Mouse (Mus musculus) intestine, embryonic 16.5 days (tissue): ENCODE data around the gene Coil. TPM values are rescaled to one million over a fixed set of nuclear protein-coding genes. Genes with fewer than 3 reads are reported as not detected.

Source experiments
- ATAC-seq: fragments of 200-750 bp; cut with Nextera tagmentation; 2 replicates; pipeline ENCODE4 v1.8.0; 2017; ENCODE audit warnings: moderate TSS enrichment, moderate library complexity
- H3K27ac ChIP-seq: fragments of 300-500 bp; sonication (generic); 2 replicates; pipeline ENCODE4 v1.5.1; 2014; ENCODE audit warnings: mild to moderate bottlenecking, low read length
- H3K27me3 ChIP-seq: fragments of 300-500 bp; sonication (generic); replicated peaks from 2 replicates; pipeline ENCODE4 v1.6.1; 2014; ENCODE audit warnings: low read length, control low read depth, mixed read lengths; ENCODE audit not compliant: control insufficient read depth, insufficient read depth
- H3K36me3 ChIP-seq: fragments of 300-500 bp; sonication (generic); 2 replicates; pipeline ENCODE4 v1.6.1; 2014; ENCODE audit warnings: low read length, control low read depth; ENCODE audit not compliant: control insufficient read depth, insufficient read depth
- H3K4me1 ChIP-seq: fragments of 300-500 bp; sonication (generic); 2 replicates; pipeline ENCODE4 v1.6.1; 2014; ENCODE audit warnings: low read length, control low read depth, mixed read lengths; ENCODE audit not compliant: control insufficient read depth, insufficient read depth
- H3K4me2 ChIP-seq: fragments of 300-500 bp; sonication (generic); 2 replicates; pipeline ENCODE4 v1.6.1; 2014; ENCODE audit warnings: low read depth, low read length, control low read depth
- H3K4me3 ChIP-seq: fragments of 300-500 bp; sonication (generic); 2 replicates; pipeline ENCODE4 v1.5.1; 2014; ENCODE audit warnings: mild to moderate bottlenecking, low read length
- H3K9ac ChIP-seq: fragments of 300-500 bp; sonication (generic); 2 replicates; pipeline ENCODE4 v1.6.1; 2014; ENCODE audit warnings: low read depth, low read length
- H3K9me3 ChIP-seq: fragments of 300-500 bp; sonication (generic); 2 replicates; pipeline ENCODE4 v1.6.1; 2016; ENCODE audit warnings: low read length, control low read depth; ENCODE audit not compliant: control insufficient read depth
- WGBS: fragments of 180-500 bp; shearing (Covaris S2); extraction: QIAGEN DNeasy Blood & Tissue Kit; methylation state at CpG from one replicate; pipeline ENCODE4 v1.1.7; 2014; 5-methylcytosine and 5-hydroxymethylcytosine counted together
- polyA plus RNA-seq: library from polyadenylated mRNA; unstranded; fragments of >200 nt; fragmentation: Nextera tagmentation; extraction: Ambion mirVana; gene quantifications from 2 replicates; pipeline ENCODE4 v1.2.1, GENCODE M21; 2015

Coil gene
- polyA plus RNA-seq, 1 experiment from 2014 or later: 10.1 TPM

GRCm38 (mm10) chr11:88999723-89000526 is 29.9 kb downstream of the Coil start:
- Histone ChIP-seq H3K27me3 (no peaks in the 10 kb centered on the region), H3K4me3 (peak overlapping the region; percentile 80), H3K9ac (peak overlapping the region; percentile 91), H3K4me2 (peak overlapping the region; percentile 80), H3K9me3 (no peaks in the 10 kb centered on the region), H3K27ac (peak overlapping the region; percentile 78), H3K4me1 (peaks cover 31% of the 10 kb centered on the region), H3K36me3 (no peaks in the 10 kb centered on the region)
- 18% methylated on average over 33 of the region's 33 CpGs for WGBS
- ATAC-seq: peak; percentile 36; the same call in 1 of the 2 replicates

GRCm38 (mm10) chr11:89000527-89000819 is 30.4 kb downstream of the Coil start:
- H3K27ac ChIP-seq: peak overlapping the region; percentile 78
- H3K4me2 ChIP-seq: peak overlapping the region; percentile 80
- no peak for ATAC-seq
- H3K36me3 ChIP-seq: 0 out of 2 replicates have a peak, but pooled peaks cover 2% of the 10 kb centered on the region
- H3K9me3 ChIP-seq: no peaks in the 10 kb centered on the region
- H3K9ac ChIP-seq: peak overlapping the region; percentile 91
- peak overlapping the region; percentile 80 for H3K4me3 ChIP-seq
- H3K27me3 ChIP-seq: no peaks in the 10 kb centered on the region
- peaks cover 31% of the 10 kb centered on the region for H3K4me1 ChIP-seq

- no peak overlapping the region for H3K9ac ChIP-seq
- no peak overlapping the region for H3K27ac ChIP-seq
- H3K9me3 ChIP-seq: no peaks in the 10 kb centered on the region
- H3K4me3 ChIP-seq: peak overlapping the region; percentile 20; the same call in 1 of the 2 replicates
- no peak for ATAC-seq
- H3K4me2 ChIP-seq: peak overlapping the region; percentile 80
- H3K36me3 ChIP-seq: 0 out of 2 replicates have a peak, but pooled peaks cover 5% of the 10 kb centered on the region
- H3K27me3 ChIP-seq: no peaks in the 10 kb centered on the region
- peaks cover 26% of the 10 kb centered on the region for H3K4me1 ChIP-seq
- 95% methylated on average over 7 of the region's 7 CpGs for WGBS
These were observed 31.5 kb downstream of the Coil start for GRCm38 (mm10) chr11:89001569-89001968.

DNA sequence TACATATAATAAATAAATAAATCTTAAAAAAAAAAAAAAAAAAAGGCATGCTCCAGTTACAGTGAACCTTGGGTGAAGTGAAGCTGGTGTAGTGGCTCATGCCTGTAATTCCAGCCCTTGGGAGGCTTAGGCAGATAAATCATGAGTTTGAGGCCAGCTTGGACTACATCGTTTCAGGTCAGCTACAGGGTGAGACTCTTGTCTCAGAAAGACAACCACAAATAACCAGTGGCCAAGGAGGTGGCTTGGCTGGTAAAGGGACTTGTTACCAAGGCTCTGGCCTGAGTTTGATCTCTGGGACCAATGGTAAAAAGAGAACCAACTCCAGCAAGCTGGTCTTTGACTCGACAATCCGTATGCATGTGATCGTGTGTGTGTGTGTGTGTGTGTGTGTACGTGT is 32.0 kb downstream of the Coil start:
- Histone ChIP-seq H3K4me2 (peak overlapping the region; percentile 49), H3K27ac (no peak overlapping the region), H3K4me1 (peaks cover 26% of the 10 kb centered on the region), H3K9ac (no peak overlapping the region), H3K4me3 (no peak overlapping the region), H3K36me3 (0 out of 2 replicates have a peak, but pooled peaks cover 6% of the 10 kb centered on the region), H3K9me3 (no peaks in the 10 kb centered on the region), H3K27me3 (no peaks in the 10 kb centered on the region)
- WGBS: 74% methylated on average over 5 of the region's 5 CpGs
- ATAC-seq: no peak

- H3K9ac ChIP-seq: peak overlapping the region; percentile 6; the same call in 1 of the 2 replicates
- H3K4me2 ChIP-seq: peak overlapping the region; percentile 49
- H3K4me1 ChIP-seq: peaks cover 26% of the 10 kb centered on the region
- WGBS: 62% methylated on average over 5 of the region's 5 CpGs
- H3K36me3 ChIP-seq: 0 out of 2 replicates have a peak, but pooled peaks cover 6% of the 10 kb centered on the region
- no peaks in the 10 kb centered on the region for H3K9me3 ChIP-seq
- peak overlapping the region; percentile 57; the same call in 1 of the 2 replicates for H3K27ac ChIP-seq
- no peak for ATAC-seq
- H3K27me3 ChIP-seq: no peaks in the 10 kb centered on the region
- peak overlapping the region; percentile 28 for H3K4me3 ChIP-seq
These were observed 32.6 kb downstream of the Coil start for GRCm38 (mm10) chr11:89002621-89003020.

GRCm38 (mm10) chr11:89003078-89003477 is 33.0 kb downstream of the Coil start:
- no peaks in the 10 kb centered on the region for H3K9me3 ChIP-seq
- 0 out of 2 replicates have a peak, but pooled peaks have one; percentile 6 for ATAC-seq
- H3K27me3 ChIP-seq: no peaks in the 10 kb centered on the region
- peaks cover 26% of the 10 kb centered on the region for H3K4me1 ChIP-seq
- H3K4me3 ChIP-seq: peak overlapping the region; percentile 28
- H3K4me2 ChIP-seq: peak overlapping the region; percentile 49
- 0 out of 2 replicates have a peak, but pooled peaks cover 6% of the 10 kb centered on the region for H3K36me3 ChIP-seq
- peak overlapping the region; percentile 6; the same call in 1 of the 2 replicates for H3K9ac ChIP-seq
- 44% methylated on average over 6 of the region's 6 CpGs for WGBS
- peak overlapping the region; percentile 57; the same call in 1 of the 2 replicates for H3K27ac ChIP-seq

GRCm38 (mm10) chr11:89003726-89004125 is 33.7 kb downstream of the Coil start:
- H3K27me3 ChIP-seq: no peaks in the 10 kb centered on the region
- H3K4me1 ChIP-seq: peaks cover 25% of the 10 kb centered on the region
- no peak for ATAC-seq
- no peak overlapping the region for H3K27ac ChIP-seq
- 0 out of 2 replicates have a peak overlapping the region, but pooled peaks have one; percentile 5 for H3K4me2 ChIP-seq
- WGBS: 77% methylated on average over 4 of the region's 4 CpGs
- no peak overlapping the region for H3K9ac ChIP-seq
- no peaks in the 10 kb centered on the region for H3K9me3 ChIP-seq
- H3K36me3 ChIP-seq: 0 out of 2 replicates have a peak, but pooled peaks cover 6% of the 10 kb centered on the region
- H3K4me3 ChIP-seq: no peak overlapping the region

GRCm38 (mm10) chr11:89005473-89005872 is 35.4 kb downstream of the Coil start:
- no peaks in the 10 kb centered on the region for H3K27me3 ChIP-seq

DNA sequence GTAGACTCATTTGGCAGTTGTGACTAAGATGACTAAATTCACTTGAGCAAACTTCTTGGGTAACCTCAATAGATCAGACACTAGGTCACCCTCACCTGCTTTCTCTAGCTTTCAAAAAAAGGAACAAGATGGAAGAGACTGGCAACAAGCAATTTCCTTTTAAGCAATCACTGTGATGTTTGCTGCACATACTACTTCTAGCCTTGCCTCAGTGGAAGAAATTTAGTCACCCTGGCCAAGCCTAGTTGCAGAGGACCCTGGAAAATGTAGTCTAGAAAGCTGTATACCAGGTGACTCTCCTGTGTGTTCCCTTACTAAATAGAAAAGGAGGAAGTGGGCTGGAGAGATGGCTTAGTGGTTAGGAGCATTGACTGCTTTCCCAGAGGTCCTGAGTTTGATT is 36.4 kb downstream of the Coil start:
- Histone ChIP-seq H3K9ac (no peak overlapping the region), H3K4me1 (peaks cover 19% of the 10 kb centered on the region), H3K27ac (no peak overlapping the region), H3K4me2 (no peak overlapping the region), H3K36me3 (peaks cover 9% of the 10 kb centered on the region), H3K4me3 (no peak overlapping the region), H3K9me3 (no peaks in the 10 kb centered on the region), H3K27me3 (no peaks in the 10 kb centered on the region)
- no peak for ATAC-seq

More at GRCm38 (mm10) chr11:89005473-89005872, 35.4 kb downstream of the Coil start:
- H3K9ac ChIP-seq: no peak overlapping the region
- WGBS: 69% methylated on average over 5 of the region's 5 CpGs
- H3K4me1 ChIP-seq: peaks cover 23% of the 10 kb centered on the region
- H3K36me3 ChIP-seq: 0 out of 2 replicates have a peak, but pooled peaks cover 6% of the 10 kb centered on the region
- no peak for ATAC-seq
- no peak overlapping the region for H3K4me3 ChIP-seq
- H3K9me3 ChIP-seq: no peaks in the 10 kb centered on the region
- H3K27ac ChIP-seq: no peak overlapping the region
- H3K4me2 ChIP-seq: no peak overlapping the region
